Mouse (Mus musculus): Measurements from ENCODE around the gene Hypk. TPM values are rescaled to one million over a fixed set of nuclear protein-coding genes. Genes with fewer than 3 reads are reported as not detected.
"Not testable (repeated sequence)": the region's sequence is repeated elsewhere in the genome, so short reads cannot be mapped to it uniquely, and the experiment has no call there.

Hypk gene
- polyA plus RNA-seq, 1 experiment from 2014 or later, result 65.1 TPM

DNA sequence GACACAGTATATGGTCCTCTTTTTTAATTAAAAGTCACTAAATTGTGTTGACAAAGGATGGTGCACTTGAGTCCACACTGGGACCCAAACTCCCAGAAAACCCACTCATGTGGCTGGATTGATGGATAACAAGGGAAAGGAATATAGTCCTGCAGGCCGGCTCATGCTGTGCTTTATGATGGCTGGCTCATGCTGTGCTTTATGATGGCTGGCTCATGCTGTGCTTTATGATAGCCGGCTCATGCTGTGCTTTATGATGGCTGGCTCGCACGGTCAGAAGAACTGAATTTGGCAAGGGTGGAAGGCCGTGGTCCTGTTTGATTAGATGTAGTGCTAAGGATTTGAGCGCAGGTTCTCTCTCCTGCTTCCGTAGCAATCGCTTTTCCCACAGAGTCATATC is 30.5 kb downstream of the Hypk start:
- no peak overlapping the region for H3K27ac ChIP-seq (ENCODE audit: low read depth, low read length)
- H3K9ac ChIP-seq (ENCODE audit: low read depth, low read length), result no peak overlapping the region
- no peak for TF ChIP-seq CTCF (IDR thresholded peaks at IDR 0.05; ENCODE audit: low read depth)
- H3K4me2 ChIP-seq (replicated peaks; ENCODE audit: low read depth), result no peak overlapping the region
- 61% methylated on average over 8 of the region's 8 CpGs for WGBS
- H3K4me3 ChIP-seq (ENCODE audit: low read depth, low read length), result no peak overlapping the region
- H3K36me3 ChIP-seq (ENCODE audit: control insufficient read depth, insufficient read depth), result no peaks in the 10 kb centered on the region
- H3K27me3 ChIP-seq (replicated peaks; ENCODE audit: control insufficient read depth, insufficient read depth, low read length), result no peaks in the 10 kb centered on the region
- no peaks in the 10 kb centered on the region for H3K9me3 ChIP-seq (ENCODE audit: control insufficient read depth)
- H3K4me1 ChIP-seq (replicated peaks; ENCODE audit: control insufficient read depth, insufficient read depth, low read length), result no peaks in the 10 kb centered on the region
- ATAC-seq, result no peak

GRCm38 (mm10) chr2:121484403-121484802 is 31.3 kb downstream of the Hypk start:
- 64% methylated on average over 1 of the region's 2 CpGs for WGBS
- H3K4me2 ChIP-seq (replicated peaks; ENCODE audit: low read depth); H3K27ac ChIP-seq (ENCODE audit: low read depth, low read length); H3K4me3 ChIP-seq (ENCODE audit: low read depth, low read length); H3K9me3 ChIP-seq (ENCODE audit: control insufficient read depth); H3K4me1 ChIP-seq (replicated peaks; ENCODE audit: control insufficient read depth, insufficient read depth, low read length); H3K36me3 ChIP-seq (ENCODE audit: control insufficient read depth, insufficient read depth); ATAC-seq; H3K9ac ChIP-seq (ENCODE audit: low read depth, low read length); H3K27me3 ChIP-seq (replicated peaks; ENCODE audit: control insufficient read depth, insufficient read depth, low read length): not testable (repeated sequence)

- not testable (repeated sequence) for ATAC-seq; H3K4me3 ChIP-seq (ENCODE audit: low read depth, low read length); H3K9ac ChIP-seq (ENCODE audit: low read depth, low read length); H3K27ac ChIP-seq (ENCODE audit: low read depth, low read length); H3K9me3 ChIP-seq (ENCODE audit: control insufficient read depth); H3K27me3 ChIP-seq (replicated peaks; ENCODE audit: control insufficient read depth, insufficient read depth, low read length); H3K4me2 ChIP-seq (replicated peaks; ENCODE audit: low read depth); H3K4me1 ChIP-seq (replicated peaks; ENCODE audit: control insufficient read depth, insufficient read depth, low read length); H3K36me3 ChIP-seq (ENCODE audit: control insufficient read depth, insufficient read depth)
- 100% methylated on average over 1 of the region's 6 CpGs for WGBS
Measured at GRCm38 (mm10) chr2:121501550-121501949, 48.5 kb downstream of the Hypk start.

DNA sequence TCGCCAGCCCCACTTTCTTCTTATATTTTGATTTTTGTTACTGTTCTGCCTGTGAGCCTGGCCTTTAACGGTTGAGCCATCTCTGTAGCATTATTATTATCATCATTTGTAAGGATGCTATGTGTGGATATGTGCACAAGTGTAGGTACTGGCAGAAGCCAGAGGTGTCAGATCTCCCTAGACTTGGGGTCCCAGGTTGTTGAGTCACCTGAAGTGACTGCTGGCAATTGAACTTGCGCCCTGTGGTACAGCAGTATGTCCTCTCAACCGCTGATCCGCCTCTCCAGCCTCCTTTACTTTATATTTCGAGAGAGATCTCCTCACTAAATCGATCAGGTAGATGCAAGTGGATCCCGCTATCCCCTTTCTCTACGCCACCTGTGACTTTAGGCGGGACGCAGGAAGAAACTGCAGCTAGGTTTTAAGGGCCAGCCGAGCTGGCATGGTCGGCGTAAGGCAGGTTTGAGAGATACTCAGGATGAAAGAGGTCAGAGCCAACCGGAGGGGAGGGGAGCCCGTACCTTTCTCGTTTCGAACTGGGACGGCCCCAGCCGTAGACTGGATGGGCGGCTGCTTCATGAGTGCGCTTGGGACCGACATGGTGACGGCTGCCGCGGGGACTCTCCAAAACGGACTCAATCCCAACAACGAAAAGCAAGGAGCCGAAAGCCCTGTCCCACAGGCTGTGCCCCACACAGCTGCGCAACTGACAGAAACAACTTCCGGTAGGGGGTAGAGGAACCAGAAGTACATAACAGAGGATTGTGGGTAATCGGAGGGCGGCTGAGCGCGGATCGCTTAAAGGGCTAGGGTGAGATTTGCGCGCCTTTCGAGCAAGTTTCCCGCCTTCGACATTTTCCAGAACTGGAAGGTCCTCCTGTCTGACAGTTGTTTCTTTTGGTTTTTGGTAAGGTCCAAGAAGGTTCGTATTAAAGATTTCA is 53.1 kb downstream of the Hypk start, which contains the start of the genes Mfap1a and Wdr76:
TSS of gene Mfap1a (minus strand) at position 724 of the 941 bp plus-strand sequence.
TSS of gene Wdr76 (plus strand) at position 782 of the 941 bp plus-strand sequence.
- ATAC-seq, result peak; percentile 87
- Histone ChIP-seq H3K27ac (ENCODE audit: low read depth, low read length) (peak within 1 kb of the TSS; percentile 75), H3K4me3 (ENCODE audit: low read depth, low read length) (peak within 1 kb of the TSS; percentile 64), H3K9ac (ENCODE audit: low read depth, low read length) (peak within 1 kb of the TSS; percentile 66), H3K4me2 (replicated peaks; ENCODE audit: low read depth) (peak within 1 kb of the TSS; percentile 69)
- WGBS, result 4% methylated on average over 40 of the region's 42 CpGs
- not testable (repeated sequence) for H3K4me1 ChIP-seq (replicated peaks; ENCODE audit: control insufficient read depth, insufficient read depth, low read length); H3K36me3 ChIP-seq (ENCODE audit: control insufficient read depth, insufficient read depth); H3K9me3 ChIP-seq (ENCODE audit: control insufficient read depth); H3K27me3 ChIP-seq (replicated peaks; ENCODE audit: control insufficient read depth, insufficient read depth, low read length)
- peak; percentile 39 for TF ChIP-seq CTCF (IDR thresholded peaks at IDR 0.05; ENCODE audit: low read depth)

GRCm38 (mm10) chr2:121507173-121507950 is 54.3 kb downstream of the Hypk start:
- Histone ChIP-seq H3K4me1 (replicated peaks; ENCODE audit: control insufficient read depth, insufficient read depth, low read length) (0 out of 2 replicates have a peak, but pooled peaks cover 5% of the 10 kb centered on the region), H3K9me3 (ENCODE audit: control insufficient read depth) (no peaks in the 10 kb centered on the region), H3K27ac (ENCODE audit: low read depth, low read length) (no peak overlapping the region), H3K4me3 (ENCODE audit: low read depth, low read length) (peak overlapping the region; percentile 64), H3K36me3 (ENCODE audit: control insufficient read depth, insufficient read depth) (0 out of 2 replicates have a peak, but pooled peaks cover 13% of the 10 kb centered on the region), H3K9ac (ENCODE audit: low read depth, low read length) (peak overlapping the region; percentile 47), H3K27me3 (replicated peaks; ENCODE audit: control insufficient read depth, insufficient read depth, low read length) (no peaks in the 10 kb centered on the region), H3K4me2 (replicated peaks; ENCODE audit: low read depth) (peak overlapping the region; percentile 69)
- no peak for TF ChIP-seq CTCF (IDR thresholded peaks at IDR 0.05; ENCODE audit: low read depth)
- 3% methylated on average over 12 of the region's 12 CpGs for WGBS
- ATAC-seq, result no peak

- 0 out of 2 replicates have a peak, but pooled peaks cover 5% of the 10 kb centered on the region for H3K4me1 ChIP-seq (replicated peaks; ENCODE audit: control insufficient read depth, insufficient read depth, low read length)
- no peak for TF ChIP-seq CTCF (IDR thresholded peaks at IDR 0.05; ENCODE audit: low read depth)
- peak overlapping the region; percentile 64; the same call in 1 of the 2 replicates for H3K4me3 ChIP-seq (ENCODE audit: low read depth, low read length)
- 0 out of 2 replicates have a peak, but pooled peaks cover 13% of the 10 kb centered on the region for H3K36me3 ChIP-seq (ENCODE audit: control insufficient read depth, insufficient read depth)
- ATAC-seq, result no peak
- H3K9ac ChIP-seq (ENCODE audit: low read depth, low read length), result peak overlapping the region; percentile 47; the same call in 1 of the 2 replicates
- H3K27ac ChIP-seq (ENCODE audit: low read depth, low read length), result no peak overlapping the region
- H3K27me3 ChIP-seq (replicated peaks; ENCODE audit: control insufficient read depth, insufficient read depth, low read length), result no peaks in the 10 kb centered on the region
- peak overlapping the region; percentile 69 for H3K4me2 ChIP-seq (replicated peaks; ENCODE audit: low read depth)
- WGBS, result 41% methylated on average over 2 of the region's 2 CpGs
- no peaks in the 10 kb centered on the region for H3K9me3 ChIP-seq (ENCODE audit: control insufficient read depth)
Measured at GRCm38 (mm10) chr2:121507951-121508330, 54.9 kb downstream of the Hypk start.

Small RNA genes within 50 kb of the gene (microRNA-seq; reads per million reads assigned to microRNA genes)
- gene Gm22953, result not detected

Other genes starting within 250 kb of the Hypk start
- gene Trp53bp1, start 181.9 kb upstream of the Hypk start, polyA plus RNA-seq (2015; fragmentation: Nextera tagmentation; extraction: Ambion mirVana), result 5.8 and 6.6 TPM in 2 replicates
- gene Map1a, start 163.7 kb upstream of the Hypk start, polyA plus RNA-seq (2015; fragmentation: Nextera tagmentation; extraction: Ambion mirVana), result 1.0 and 1.3 TPM in 2 replicates
- 19.2 and 25.0 TPM in 2 replicates for gene Ppip5k1, start 97.9 kb upstream of the Hypk start, polyA plus RNA-seq (2015; fragmentation: Nextera tagmentation; extraction: Ambion mirVana)
- 1,214 and 1,240 TPM in 2 replicates for gene Ckmt1, start 95.6 kb upstream of the Hypk start, polyA plus RNA-seq (2015; fragmentation: Nextera tagmentation; extraction: Ambion mirVana)
- 0.01 and 0.05 TPM in 2 replicates for gene Strc, start 66.1 kb upstream of the Hypk start, polyA plus RNA-seq (2015; fragmentation: Nextera tagmentation; extraction: Ambion mirVana)
- 325 and 353 TPM in 2 replicates for gene Pdia3, start 39.5 kb upstream of the Hypk start, polyA plus RNA-seq (2015; fragmentation: Nextera tagmentation; extraction: Ambion mirVana)
- 1.3 and 1.6 TPM in 2 replicates for gene Catsper2, start 39.5 kb upstream of the Hypk start, polyA plus RNA-seq (2015; fragmentation: Nextera tagmentation; extraction: Ambion mirVana)
- gene Ell3, start 9.0 kb upstream of the Hypk start, polyA plus RNA-seq (2015; fragmentation: Nextera tagmentation; extraction: Ambion mirVana), result 1.9 and 2.6 TPM in 2 replicates
- gene Serf2, start 4.1 kb upstream of the Hypk start, polyA plus RNA-seq (2015; fragmentation: Nextera tagmentation; extraction: Ambion mirVana), result 608 and 648 TPM in 2 replicates
- gene Serinc4, start 3.5 kb downstream of the Hypk start, polyA plus RNA-seq (2015; fragmentation: Nextera tagmentation; extraction: Ambion mirVana), result 0.05 TPM in 1 of 2 replicates, not detected in the other
- 25.5 and 26.7 TPM in 2 replicates for gene Mfap1b, start 20.8 kb downstream of the Hypk start, polyA plus RNA-seq (2015; fragmentation: Nextera tagmentation; extraction: Ambion mirVana)
- 10.1 and 11.8 TPM in 2 replicates for gene Mfap1a, start 53.4 kb downstream of the Hypk start, polyA plus RNA-seq (2015; fragmentation: Nextera tagmentation; extraction: Ambion mirVana)
- 3.5 and 3.6 TPM in 2 replicates for gene Wdr76, start 53.4 kb downstream of the Hypk start, polyA plus RNA-seq (2015; fragmentation: Nextera tagmentation; extraction: Ambion mirVana)

Data from intestine, postnatal 0 days (tissue).